Mouse (Mus musculus) monocyte, adult 5-6 weeks (primary cell): ENCODE data around the gene Iqcf1. TPM values are rescaled to one million over a fixed set of nuclear protein-coding genes. Genes with fewer than 3 reads are reported as not detected.
A peak's percentile ranks its signal among the peaks of the same experiment; 100 is the strongest.

Experiments used
- ATAC-seq: fragments of 153-309, 156-312 bp; replicated peaks from 2 replicates; pipeline ENCODE4 v1.8.0; 2017; ENCODE audit warnings: mild to moderate bottlenecking; ENCODE audit not compliant: low TSS enrichment, insufficient number of reproducible peaks, severe bottlenecking, poor library complexity, low FRiP score
- total RNA-seq: library from RNA; stranded (forward); fragments of 200-1000, 200-491, 200-594 nt; gene quantifications from 3 replicates; pipeline ENCODE4 v1.2.3, GENCODE M21; 2017

Gene Iqcf1
- total RNA-seq, 1 experiment from 2014 or later: not detected

DNA sequence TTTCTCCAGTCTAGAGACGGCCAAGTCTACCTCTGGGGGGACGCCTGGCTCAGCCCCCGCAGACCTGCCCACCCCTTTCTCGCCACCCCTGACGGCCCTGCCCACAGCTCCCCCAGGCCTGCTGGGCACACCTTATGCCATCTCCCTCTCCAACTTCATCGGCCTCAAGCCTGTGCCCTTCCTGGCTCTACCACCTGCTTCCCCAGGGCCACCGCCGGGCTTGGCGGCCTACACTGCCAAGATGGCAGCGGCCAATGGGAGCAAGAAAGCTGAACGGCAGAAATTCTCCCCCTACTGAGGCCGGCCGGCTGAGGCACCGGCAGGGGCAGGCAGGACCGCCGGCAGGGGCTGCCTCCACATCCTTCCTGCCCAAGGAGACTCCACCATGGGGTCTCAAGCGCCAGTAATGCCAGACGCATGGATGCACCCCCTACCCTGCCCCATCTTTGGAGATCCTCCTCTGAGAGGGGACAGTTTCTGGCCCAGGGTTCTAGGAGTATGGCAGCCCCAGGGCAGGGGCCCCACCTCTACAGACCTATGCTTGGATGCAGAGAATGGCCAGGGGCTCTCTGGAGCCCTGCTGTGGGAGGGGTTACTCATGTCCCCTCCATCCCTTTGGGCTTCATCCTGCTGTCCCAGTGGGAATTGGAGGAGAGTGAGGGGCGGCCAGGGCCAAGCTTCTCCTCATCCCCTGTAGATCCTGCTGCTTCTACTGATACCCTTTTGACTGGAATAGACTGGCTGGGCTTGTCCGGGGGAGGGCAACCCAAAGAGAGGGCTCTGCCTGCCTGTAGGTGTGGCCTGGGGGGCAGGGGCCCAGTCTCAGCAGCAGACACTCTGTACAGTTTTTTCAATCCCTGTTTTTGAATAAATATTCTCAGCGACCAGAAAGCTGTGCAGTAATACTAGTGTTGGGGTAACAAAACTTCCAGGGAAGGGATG lies 36.4 kb upstream of the Iqcf1 start:
- no peak for ATAC-seq

DNA sequence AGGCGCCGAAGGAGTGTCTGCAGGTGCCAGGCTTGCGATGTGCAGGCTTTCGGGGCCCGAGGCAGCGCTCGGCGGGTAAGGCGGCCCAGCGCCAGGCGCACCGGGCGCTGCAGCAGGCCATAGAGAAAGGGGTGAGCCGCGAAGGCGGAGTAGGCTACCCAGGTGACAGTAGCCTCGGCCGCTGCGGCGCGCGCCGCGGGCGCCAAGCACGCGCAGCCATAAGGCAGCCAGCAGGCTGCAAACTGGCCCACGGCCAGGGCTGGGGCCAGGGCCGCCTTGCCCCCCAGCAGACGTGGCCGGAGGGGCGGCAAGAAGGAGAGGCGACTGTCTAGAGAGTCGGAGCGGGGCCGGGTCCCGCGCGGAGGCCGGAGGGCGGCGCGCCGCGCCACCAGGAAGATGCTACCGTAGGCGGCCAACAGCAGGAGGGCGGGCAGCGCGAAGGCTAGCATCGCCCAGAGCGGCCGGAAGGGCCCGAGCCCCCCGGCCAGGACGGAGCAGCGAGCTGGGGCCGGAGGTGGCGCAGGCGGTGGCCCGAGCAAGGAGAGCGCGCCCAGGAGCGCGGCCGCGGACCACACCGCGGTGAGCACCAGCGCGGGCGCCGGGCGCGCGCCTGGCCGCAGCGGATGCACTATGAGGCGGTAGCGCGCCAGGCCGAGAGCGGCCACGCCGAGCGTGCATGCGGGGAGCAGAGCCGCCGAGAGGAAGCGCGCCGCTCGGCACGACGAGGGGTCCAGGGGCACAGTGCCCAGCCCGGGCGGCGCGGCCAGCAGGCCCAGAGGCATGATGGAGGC lies 34.8 kb upstream of the Iqcf1 start:
- ATAC-seq: no peak

DNA sequence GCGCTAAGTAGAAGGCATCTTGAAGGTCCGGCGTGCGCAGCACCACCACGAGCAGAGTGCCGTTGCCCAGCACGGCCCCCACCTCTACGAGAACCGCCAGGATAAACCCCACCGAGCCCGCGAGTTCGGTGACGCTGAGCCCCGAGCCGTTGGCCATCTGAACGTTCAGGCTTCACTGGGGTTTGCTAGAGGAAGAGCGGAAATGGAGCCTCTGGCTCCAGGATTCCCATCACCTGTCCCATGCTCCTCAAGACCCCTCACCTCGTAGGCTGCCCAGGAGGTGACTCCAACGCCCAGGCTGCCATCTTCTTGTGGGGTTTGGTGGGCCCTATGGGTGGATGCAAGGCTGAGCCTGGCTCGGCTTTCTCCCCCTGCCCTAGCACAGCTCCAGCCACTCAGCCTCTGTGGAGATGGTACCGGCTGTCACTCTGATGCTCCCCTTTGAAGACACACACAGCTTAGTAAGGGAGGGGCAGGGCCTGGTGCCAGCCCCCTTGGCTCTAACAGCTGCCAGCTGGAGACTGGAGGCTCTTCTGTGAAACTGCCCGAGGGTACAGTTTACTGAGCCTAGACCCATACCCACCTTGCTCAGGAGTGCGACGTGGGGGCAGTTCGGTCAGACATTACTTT lies 34.1 kb upstream of the Iqcf1 start, which contains the start of gene Gpr62:
Gpr62 (minus strand) TSS at position 368 of the 630 bp plus-strand sequence.
- ATAC-seq: no peak

DNA sequence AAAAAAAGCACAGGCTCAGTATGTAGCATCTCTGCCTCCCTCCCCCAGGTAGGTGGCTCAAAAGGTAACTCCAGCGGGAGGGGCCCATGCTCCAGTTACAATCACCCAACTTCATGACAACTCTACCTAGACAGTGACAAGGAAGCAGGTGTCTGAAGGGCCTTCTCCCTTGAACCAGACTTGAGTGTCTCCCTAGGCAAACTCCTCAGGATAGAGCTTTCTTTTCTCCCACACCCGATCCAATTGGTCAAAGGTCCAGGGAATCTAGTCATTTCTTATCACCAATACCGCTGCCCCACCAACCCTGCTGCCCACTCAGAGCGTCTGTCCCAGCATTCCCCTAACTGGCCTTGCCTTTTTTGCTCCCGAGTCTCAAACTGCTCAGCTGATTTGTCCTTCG lies 33.0 kb upstream of the Iqcf1 start:
- ATAC-seq: no peak

DNA sequence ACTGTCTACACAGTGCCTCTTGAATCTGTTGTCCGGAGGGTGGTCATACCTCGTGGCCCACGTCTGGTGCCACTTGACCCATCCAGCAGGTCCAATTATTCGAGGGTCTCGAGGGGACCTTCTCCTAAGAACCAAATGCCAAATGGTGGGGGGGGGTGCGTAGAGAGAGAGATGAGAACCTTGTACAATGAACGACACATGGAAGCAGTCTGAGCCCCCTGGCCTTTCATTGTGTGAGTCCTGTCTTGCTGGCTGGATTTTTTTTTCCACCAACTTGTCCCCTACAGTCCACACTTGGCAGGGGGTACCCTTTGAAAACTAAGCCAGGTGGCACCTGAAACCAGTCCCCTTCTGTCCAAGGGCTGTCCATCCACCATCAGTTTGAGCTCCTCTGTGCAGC lies 32.0 kb upstream of the Iqcf1 start:
- ATAC-seq: no peak

DNA sequence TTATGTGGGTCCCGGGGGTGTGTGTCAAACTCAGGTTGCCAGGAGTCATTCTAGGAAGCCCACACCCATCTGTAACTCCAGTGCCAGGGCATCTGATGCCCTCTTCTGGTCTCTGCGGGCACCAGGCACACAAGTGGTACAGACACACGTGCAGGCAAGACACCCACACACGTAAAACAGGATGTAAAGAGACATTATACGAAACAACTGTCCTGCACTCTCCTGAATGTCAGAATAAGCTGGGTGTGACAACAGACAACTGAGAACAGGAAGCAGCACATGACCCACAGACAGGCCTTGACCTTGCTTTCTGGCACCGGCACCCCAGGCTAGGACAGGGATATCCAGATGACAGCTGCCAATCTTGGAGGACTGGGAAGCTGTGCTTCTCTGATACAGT lies 30.4 kb upstream of the Iqcf1 start:
- ATAC-seq: no peak

DNA sequence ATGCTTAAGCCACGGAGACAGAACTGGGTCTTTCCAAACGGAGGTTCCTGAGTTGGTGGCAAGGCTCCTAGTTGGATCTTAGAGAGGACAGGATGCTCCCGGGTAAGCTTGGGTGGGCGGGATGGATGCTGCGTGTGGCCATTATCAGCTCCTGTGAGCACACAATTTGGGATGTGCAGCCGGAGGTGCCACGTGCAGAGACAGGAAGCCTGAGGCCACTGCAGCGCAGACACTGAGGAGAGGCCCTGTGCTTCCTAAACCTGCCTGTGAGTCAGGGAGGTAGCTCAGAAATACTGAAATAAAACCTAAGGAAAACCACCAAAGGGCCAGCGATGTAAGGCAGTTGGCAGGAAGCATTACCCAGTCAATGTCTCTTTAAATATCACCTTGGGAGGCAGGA lies 30.0 kb upstream of the Iqcf1 start:
- no peak for ATAC-seq

DNA sequence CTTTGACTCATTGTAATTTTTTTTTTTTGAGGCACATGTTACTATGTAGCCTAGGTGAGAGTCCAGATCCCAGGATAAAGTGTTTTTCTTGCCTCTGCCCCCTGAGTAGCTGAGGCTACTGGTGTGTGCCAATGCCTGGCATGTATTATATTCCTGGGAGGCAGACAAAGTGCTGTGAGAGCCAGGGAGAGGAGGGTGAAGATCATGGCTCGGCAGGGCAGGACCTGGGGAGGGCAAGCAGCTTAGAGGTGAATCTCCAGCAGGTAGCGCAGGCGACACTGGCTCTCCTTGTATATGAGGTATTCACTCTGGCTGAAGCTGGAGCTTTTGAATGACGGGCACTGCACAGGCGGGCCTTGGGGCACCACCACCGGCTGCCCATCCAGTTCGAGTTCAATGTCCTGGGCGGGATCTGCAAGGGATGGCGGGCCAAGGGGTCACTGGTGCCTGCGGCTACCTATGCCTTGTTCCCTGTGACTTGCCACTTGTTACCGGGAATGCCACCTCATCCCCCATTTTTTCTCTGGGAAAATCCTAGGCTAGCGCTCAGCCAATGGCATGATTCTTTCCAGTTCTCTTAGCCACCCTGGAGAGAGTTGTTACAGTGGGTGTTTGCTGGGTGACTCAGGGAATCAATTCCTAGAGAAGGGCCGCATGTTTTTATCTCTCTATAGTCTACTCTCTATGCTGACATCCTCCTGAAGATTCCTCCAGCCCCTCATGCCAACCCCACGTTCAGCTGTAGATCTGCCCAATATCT lies 28.6 kb upstream of the Iqcf1 start:
- no peak for ATAC-seq

DNA sequence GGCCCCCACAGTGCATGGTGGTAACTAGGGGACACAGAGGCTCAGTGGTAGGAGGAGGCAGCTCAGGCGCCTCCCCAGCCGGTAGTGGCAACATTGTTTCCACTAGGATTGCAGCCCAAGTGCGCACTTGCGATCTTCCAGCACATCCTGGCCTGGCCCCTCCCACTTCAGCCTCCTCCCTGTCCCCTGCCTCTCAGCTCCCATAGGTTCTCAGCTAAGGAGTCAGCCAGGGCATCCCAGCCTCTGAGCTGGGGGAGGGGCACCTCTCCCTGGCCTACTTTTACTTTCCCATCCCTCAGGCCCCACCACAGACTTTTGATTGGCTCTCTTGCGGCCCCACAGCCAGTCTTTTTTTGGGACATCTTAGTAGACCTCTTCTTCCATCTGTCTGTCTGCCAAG lies 27.9 kb upstream of the Iqcf1 start:
- ATAC-seq: no peak

DNA sequence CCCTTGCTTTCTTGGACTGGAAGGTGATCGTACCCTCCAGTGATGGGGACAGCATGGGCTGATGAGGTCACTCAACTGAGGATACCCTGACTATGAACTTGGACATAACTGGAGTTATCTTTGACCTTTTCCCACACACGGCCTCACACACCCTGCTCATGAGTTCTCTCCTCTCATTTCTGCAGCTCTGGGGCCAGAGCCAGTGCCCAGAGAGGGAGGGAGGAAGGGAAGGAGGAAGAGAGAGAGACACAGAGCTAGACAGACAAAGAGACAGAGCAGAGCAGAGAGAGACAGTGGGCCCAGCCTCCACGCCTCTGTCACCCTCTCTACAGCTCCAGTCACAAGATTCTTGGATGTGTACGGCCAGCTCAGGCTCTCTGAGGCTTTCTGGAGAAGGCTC lies 27.4 kb upstream of the Iqcf1 start:
- ATAC-seq: no peak

DNA sequence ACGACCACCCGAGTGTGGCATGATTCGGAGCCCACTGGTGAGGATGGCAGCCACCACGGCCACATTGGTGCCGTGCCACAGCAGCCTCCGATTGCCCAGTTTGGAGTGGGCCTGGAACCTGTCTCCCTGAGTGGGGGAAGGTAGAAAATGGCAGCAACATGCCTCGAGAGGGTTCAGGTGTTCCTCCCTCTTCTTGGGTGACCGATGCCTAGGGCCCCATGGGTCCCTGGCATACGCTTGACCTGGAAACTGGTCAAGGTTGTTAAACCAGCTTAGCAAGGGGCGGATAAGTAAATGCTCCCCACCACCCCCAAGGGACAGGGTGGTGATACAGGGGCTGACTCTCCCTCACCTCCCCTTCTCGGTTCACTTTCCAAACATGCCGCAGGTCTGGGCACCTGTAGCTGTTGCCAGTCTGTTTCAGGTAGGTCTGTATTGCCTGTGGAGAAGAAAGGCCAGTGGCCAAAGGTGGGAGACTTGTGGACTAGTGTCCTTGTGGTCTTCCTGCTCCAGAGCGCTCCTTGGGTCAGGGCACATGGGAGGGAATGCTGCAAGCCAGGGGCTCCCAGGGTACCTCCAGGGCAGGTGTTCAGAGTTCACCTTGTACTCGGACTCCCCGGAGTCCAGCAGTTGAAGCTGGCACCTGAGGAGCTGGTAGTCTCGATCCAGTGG lies 26.6 kb upstream of the Iqcf1 start:
- ATAC-seq: no peak

DNA sequence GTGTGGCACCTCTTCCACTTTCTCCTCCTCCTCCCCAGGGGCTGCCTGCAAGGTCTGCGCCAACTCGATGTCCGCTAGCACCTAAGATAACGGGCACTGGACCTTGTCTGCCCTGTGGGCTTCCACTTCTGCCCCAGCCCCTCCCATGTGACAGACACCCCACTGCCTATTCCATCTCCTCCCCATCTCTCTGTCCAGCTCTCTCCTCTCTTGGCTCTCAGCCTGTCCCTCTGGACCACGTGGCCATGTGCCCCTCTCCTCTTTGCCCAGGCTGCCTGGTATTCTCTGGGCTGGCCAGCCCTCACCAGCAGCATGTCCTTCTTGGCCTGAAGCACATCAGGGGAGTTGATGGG lies 26.0 kb upstream of the Iqcf1 start:
- no peak for ATAC-seq

DNA sequence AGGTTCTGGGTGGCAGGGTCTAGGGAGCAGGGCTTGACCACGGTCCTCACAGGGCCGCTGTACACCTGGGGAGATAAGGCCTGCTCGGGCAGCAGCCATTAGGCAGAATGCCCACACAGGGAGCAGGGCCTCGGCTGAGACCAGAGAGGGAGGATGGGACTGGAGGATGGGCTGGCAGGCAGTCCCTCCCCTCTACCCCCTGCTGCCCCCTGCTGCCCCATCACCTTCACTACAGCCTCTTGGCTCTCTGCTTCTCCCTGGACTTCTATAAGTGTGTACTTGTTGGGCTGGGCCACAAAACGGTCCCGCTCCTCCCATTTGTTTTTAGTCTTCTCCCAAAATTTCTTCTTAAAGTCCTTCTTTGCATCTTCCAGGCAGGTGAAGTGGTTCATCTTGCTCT lies 25.3 kb upstream of the Iqcf1 start:
- peak; percentile 20; the same call in 1 of the 2 replicates for ATAC-seq

DNA sequence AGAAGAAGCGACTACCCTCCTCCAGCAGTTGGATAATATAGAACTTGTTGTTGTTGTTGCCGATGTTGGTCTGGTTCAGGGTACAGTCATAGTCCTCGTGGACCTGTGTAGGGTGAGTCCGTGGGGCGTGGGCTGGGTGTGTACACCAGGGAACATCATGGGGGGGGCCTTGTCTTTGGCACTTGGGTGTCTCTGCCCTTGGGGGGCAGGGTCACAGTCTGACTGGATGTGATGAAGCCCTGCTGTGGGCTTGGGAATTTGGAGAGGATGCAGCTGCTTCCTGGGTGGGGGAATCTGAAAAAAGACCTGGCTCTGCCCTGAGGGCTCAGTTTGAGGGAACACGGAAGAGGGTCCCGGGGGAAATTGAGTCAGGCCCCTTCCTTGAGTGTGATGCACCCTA lies 24.7 kb upstream of the Iqcf1 start:
- no peak for ATAC-seq

DNA sequence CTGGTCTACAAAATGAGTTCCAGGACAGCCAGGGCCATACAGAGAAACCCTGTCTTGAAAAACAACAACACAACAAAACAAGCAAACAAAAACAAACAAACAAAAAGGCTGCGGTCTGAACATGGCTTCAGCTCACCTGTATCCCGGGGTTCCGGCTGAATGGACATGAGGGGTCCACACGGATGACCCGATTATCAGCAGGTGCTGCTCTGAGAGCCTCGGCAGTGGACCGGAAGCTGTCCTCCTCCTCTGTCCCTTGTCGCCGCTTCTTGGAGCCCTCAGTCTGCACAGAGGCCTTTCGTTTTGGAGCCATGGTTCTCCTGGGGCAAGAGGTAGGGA lies 24.1 kb upstream of the Iqcf1 start, which contains the start of gene Rrp9:
Rrp9 (plus strand) TSS at position 301 of the 339 bp plus-strand sequence.
- ATAC-seq: no peak

DNA sequence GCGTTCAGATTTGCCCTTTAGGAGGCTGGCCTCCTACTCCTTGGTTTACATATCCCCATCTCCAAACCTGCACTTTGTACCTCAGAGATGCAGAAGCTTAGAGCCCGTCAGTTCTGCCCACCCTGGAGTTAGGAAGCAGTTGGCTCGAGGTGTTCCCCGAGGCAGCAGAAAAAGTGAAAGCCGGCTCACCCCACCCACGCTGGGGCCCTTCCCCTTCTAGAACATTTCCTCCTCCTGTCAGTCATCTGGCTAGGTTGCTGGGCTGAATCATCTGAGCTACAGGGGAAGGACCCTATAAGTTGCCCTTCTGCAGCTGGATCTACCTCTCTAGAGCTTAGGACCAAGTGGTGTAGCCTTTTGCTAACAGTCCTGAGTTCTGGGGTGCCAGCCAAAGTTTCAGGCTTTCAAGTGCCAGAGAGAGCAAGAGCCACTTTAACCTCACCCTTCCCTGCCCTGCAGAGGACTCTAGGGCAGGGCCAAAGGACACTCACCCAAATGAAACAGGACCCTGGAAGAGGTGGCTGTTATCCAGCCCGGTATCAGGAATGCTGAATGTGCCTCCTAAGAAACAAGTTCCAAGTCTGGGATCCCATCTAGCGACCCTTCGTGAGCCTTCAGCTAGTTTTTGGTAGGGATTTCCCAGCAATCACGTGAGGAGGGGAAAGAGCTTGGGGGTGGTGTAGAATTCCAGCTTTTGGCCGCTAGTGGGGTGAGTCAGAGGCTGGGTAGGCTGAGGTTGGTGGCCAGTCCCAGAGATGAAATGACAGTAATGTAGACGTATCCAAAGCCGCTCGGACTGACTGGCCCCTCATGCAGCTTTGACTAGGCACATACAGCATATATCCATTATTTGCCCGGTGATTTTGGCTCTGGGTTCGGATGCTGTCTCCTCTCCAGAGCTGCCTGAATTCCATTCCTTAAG lies 23.5 kb upstream of the Iqcf1 start:
- no peak; the same call in 1 of the 2 replicates for ATAC-seq

DNA sequence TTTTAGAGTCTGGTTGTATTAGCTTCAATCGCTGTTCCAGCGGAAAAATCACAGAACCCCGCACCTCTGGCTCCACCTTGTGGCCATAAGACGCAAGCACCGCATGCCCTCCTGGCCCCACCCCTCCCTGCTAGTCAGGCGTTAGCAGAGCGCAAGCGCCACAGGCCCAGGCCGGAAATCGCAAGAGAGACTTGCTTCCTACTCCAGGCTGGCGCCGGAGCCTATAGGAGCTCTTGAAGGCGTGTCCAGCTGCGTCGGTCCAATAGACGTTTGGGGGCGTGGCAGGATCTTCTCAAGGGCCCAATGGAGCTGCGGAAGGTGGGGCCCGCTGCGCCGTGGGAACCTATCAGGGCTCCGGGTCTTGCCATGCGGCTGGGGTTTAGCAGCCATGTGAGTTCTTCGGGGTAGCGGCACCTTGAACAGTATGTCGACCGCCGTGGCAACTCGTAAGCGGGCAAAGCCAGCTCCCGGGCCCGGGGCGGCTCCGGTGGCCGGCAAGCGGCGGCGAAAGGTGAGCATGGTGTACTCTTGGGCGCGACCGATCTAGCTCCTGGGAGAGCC lies 22.8 kb upstream of the Iqcf1 start, which contains the start of gene Parp3:
Parp3 (minus strand) TSS at position 26 of the 561 bp plus-strand sequence.
- ATAC-seq: peak; percentile 89
